Mouse (Mus musculus): ENCODE results near the gene Prlh.
A peak's percentile ranks its signal among the peaks of the same experiment; 100 is the strongest.

Gene Prlh

DNA sequence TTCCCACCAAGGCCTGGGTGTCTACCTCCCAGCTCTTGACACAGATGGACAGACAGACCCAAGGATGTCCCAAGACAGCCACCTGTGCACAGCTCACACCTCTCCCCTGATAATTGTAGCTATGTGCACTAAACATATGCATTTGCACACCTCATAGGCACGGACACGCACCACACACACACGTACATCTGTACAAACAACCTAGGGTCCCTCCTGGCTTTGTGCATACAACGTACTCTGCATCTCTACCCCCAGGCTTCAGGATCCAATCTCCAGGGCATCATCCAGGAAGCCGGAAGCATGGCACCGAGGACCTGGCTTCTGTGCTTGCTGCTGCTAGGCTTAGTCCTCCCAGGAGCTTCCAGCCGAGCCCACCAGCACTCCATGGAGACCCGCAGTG is at the start of gene Prlh:
Prlh (plus strand) TSS at position 301 of the 400 bp plus-strand sequence.
- no peak for DNase-seq

DNA sequence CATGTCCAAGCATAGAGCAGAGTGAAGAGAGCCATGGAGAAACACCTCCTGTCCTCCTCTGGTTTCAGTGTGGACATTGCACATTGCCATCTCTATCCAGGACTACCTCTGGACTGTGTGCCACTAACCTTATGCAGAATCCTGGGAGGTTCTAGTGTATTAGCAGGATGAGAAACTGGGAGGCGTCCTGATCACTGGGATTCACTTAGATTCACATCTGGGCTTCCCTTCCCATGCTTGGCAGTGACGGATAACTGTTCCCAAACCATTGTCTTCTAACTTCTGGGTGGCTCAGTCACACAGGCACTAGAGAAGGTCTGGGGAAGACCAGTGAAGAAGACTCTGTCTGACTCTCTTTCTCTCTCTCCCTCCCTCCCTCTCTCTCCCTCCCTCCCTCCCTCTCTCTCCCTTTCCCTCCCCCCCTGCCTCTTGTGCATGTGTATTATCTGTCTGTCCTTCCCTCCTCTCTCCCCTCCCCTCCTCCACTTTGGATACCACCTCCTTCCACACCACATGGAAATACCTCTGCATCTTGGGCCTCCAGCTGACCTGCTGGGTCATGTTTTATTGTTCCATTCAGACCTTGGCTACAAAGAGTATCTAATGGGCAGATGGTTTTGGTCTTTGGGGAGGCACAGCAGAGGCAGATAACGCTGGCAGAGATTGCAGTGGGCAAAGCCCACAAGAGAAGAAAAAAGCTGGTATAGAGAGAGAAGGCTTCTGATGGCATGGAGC is 49.5 kb upstream of the Prlh start:
- no peak for DNase-seq

DNA sequence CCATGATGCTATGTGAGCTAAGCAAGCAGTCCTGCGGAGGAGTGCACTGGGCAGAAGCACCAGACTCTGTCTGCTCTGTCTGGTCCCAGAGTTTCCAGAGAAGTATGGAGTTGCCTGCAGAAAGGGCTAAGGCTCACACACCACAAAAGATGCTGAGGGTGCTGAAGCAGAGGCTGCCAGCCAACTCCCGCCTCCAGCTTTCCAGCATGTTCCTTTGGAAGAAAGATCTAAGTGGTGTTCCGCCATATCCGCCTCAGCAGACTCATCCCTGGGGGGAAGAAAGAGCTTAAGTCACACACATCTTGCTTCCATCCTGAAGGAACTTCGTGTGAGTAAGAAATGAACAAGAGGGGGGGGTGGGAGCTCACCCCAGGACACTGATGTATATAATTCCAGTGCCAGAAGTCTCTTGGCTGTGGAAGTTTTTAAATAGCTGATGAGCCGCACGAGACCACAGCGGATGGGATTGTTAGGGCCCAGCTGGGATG is 48.9 kb upstream of the Prlh start:
- DNase-seq, result no peak

DNA sequence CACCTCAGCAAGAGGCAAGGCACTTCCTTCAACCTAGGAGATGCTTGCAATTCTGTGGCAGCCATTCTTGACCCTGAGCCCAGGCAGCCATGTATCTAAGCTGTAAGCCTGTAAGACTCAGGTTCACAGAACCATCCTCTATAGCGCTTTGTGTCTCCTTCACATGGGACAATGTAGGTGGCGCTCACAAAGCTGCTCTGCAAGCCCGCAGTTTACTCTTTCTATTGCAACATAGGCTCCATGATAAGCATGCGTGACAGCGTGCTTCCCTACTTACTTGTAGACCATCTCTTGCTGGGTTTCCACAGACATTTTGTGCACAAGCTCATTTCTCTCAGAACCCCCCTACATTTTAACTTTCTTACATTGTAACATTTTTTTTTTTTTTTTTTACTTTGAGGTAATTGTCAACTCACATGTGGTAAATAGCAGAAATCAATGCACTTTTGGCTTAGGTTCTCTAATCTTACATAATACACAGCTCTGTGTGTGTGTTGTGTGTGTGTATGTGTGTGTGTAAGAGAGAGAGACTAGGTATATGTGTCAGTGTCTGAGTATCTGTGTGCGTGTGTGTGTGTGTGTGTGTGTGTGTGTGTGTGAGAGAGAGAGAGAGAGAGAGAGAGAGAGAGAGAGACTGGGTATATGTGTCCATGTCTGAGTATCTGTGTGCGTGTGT is 48.0 kb upstream of the Prlh start:
- DNase-seq, result no peak

DNA sequence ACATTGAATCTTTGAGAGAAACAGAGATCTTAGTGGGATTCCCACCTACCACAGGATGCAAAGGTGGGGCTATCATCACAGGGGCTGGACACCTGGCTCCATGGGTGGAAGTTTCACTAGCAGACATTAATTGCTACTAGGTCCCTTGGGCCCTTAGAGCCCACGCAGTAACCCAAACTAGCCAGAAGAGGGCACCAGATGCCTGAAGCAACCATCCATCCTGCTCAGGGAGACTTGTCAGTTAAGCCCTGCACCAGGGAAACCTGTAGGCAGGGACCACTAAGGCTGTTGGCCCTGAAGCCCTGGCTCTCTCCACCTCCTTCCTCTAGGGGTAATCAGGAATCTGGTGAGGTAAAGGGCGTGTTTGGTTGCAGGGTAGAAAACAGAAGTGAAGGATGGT is 46.6 kb upstream of the Prlh start:
- DNase-seq, result peak; percentile 70

DNA sequence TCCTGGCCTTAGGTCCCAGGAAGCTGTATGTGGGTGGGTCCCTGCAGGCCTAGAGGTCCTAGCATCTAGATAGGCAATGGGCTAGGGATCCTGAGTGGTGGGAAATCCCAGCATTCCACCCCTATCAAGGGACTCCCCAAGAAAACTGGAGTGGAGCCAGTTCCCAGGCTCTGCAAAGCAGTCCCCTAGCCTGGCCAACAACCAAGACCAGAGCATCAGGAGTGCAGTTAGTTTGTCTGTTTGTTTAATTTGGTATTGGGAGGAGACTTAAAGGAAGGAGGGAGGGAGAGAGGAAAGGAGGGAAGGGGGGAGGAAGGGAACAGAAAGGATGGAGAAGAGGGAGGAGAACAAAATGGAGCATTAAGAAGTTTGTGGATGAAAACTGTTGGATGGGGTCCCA is 43.7 kb upstream of the Prlh start:
- DNase-seq, result no peak

DNA sequence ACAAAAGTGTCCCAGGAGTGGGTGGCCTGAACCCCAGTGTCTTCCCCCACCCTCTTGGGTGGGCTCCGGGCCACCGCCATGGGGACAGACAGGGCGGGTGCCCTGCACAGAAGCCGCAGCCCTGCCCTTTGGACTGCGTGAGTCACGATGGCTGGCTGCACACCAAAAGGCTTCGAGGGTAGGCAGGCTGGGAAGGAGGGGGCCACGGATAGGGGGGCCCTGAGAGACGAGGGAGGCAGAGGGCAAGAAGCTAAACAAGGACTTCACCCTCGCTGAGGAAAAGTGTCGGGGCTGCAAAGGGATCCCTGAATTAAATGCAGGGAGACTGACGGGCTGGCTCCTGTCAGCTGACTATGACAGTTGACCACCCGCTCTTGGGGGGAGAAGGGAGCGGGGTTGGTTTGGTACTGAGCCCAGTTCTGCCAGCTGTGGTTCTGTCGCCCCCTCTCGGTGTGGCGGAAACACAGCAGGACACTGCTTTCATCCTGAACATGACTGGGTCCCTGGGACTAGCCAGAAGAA is 43.2 kb upstream of the Prlh start:
- DNase-seq, result peak; percentile 79

DNA sequence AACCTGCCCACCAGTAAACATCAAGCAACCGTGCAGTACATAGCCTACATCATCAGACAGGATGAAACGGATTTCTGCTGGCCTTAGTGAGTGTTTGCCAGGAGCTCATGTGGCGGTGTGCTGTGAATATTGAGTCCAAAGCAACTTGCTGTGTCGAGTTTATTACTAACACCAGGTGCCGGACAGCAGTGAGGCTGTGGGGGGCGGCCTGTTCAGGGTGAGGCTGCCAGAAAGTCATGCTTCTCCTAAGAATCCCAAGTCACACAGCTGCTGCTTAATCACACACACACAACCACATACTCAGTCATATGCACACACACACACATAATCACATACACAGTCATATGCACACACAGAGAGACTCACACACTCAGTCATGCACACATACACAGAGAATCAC is 39.7 kb upstream of the Prlh start:
- no peak for DNase-seq

DNA sequence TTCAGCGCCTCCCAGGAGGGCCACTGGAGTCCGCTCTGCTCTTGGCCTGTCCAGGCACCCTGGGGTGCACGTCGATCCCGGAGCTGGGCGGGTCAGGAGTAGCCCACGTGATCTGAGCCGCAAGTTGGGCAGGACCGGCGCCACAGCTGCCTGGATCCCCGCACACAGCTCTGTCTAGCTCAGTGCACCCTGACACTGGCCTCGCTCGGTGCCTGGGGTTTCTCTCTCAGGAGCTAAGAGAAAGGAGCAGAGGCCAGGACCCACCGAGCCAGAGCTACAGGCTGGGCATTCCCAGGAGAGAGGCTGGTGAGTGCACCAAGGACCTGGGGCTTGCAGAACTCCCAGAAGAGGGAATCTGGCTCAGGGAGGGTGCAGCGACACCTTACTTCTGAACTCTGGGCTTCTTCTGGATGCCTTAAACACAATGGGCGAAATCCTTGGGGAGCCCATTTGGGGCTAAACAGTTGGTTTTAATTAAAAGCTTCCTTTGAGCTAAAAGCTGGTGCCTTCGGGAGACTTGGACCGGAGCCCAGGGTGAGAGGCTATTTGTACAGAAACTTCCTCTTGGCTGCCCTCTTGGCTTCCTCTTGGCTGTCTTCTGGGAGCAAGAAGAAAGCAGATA is 37.8 kb upstream of the Prlh start, which contains the start of gene Mlph:
Mlph (plus strand) TSS at position 138 of the 622 bp plus-strand sequence.
- peak; percentile 68 for DNase-seq

DNA sequence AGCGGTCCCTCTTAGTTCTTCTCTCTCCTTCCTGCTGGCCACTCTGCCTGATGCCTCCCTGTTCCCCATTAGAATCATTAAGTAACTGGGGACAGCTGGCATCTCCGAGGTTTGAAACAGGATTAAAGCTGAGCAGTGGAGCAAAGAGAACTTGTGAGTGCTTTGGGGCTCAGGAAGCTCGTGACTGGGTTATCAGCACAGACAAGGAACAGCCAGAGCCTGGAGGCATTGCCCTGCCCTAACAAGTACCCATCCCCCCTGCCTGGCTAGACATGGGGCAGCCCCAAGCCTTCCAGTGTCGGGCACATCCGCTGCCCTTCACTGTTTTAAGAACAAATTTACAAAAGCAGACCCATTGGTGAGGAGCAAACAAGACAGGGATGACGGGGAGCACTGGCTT is 35.4 kb upstream of the Prlh start:
- DNase-seq, result no peak

DNA sequence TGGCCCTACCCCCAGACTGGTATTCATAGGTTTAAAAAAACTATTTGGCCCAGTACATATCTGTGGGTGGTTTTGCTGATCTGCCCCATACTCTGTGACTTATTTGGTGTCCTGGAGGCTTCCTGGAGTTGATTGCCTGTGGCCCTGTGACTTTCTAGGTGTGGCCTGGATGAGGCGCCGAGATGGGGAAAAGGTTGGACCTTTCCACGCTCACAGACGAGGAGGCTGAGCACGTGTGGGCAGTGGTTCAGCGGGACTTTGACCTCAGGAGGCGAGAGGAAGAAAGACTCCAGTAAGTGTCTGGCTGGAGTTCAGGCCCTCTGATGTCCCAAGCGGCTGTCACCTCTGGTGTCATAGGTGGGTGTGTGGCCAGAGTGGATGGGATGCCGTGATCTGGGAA is 31.2 kb upstream of the Prlh start:
- DNase-seq, result peak; percentile 28

DNA sequence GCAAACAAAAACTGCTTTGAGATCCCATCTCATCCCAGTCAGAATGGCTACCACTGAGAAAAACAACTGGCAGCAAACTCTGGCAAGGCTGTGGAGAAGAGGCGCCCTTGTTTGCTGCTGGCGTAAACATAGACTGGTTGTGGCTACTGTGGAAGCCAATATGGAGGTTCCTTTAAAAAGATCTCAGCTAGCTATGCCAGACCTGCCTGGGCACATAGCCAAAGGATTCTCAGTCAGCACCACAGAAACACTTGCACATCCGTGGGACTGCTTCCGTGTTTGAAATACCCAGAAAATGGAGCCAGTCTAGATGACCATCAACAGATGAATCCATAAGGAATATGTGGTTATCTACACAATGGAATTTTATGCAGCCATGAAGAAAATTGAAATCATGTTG is 26.9 kb upstream of the Prlh start:
- no peak for DNase-seq

DNA sequence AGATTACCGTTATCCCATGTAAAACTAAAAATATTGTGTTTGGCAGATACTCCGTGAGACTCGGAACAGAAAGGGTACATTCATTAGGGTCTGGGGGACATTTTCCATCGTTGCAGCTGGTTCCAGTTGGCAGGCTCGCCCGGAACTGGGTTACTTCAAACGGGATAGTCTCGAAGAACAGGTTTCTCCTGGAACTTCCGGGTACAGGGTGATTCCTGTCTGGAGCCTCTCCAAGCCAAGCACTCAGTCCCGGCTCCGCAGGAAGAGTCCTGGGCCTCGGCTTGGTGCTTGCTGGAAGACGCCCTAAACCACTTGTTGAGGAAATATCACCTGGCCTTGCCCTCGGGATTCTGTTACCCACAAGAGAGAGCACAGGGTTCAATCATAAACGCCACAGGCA is 25.6 kb upstream of the Prlh start:
- peak; percentile 22 for DNase-seq

DNA sequence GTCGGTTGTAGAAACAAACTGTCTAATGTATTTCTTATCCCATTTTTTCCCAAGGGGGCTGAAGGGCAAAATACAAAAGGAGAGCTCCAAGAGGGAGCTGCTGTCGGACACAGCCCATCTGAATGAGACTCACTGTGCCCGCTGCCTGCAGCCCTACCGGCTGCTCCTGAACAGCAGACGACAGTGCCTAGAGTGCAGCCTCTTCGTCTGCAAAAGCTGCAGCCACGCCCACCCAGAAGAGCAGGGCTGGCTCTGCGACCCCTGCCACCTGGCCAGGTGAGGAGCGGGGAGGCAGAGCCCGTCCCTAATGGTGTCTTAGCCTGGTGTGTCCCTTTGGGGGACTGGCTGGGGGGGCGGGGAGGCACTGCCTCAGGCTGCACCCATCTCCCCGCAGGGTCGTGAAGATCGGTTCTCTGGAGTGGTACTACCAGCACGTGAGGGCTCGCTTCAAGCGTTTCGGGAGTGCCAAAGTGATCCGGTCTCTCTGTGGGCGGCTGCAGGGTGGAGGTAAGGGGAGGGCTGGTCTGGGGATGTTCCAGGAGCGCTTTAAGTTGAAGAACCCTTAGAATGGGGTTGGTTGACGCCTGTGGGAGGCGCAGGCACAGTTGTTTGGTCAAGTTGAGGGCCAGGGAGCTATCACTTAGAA is 24.9 kb upstream of the Prlh start:
- DNase-seq, result no peak

DNA sequence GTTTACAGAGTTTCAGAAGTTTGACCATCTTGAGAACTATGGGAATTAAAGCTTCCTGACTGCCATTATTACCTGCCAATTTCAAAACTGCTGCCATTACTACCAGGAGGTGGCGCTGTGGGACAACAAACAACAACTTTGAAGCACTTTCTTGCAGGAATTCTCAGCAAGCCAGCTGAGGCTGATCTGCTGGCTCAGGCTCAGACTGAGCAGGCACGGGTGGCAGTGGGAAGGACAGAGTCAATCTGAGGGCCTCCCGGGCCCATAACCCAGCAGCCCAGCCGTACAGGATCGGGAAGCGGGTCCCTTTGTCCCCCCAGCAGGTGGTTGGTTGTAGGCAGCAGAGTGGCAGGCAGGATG is 24.4 kb upstream of the Prlh start:
- DNase-seq, result peak; percentile 90

DNA sequence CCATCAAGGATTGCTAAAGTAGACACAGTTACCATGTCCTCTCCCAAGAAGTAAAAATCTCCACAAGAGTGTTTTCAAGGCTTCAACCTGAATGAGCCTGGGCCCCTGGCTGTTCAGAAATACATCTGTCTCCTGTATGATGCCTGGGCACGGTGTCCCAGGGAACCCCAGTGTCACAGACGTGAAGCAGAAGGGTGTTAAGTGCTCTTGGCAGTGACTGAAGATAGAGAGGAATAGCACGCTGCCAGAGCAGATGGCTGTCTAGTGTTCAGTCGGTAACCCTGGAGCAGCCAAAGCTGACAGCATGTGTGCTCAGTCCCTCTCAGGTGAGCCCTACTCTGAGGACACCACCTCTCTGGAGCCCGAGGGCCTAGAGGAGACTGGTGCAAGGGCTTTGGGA is 19.9 kb upstream of the Prlh start:
- DNase-seq, result no peak

DNA sequence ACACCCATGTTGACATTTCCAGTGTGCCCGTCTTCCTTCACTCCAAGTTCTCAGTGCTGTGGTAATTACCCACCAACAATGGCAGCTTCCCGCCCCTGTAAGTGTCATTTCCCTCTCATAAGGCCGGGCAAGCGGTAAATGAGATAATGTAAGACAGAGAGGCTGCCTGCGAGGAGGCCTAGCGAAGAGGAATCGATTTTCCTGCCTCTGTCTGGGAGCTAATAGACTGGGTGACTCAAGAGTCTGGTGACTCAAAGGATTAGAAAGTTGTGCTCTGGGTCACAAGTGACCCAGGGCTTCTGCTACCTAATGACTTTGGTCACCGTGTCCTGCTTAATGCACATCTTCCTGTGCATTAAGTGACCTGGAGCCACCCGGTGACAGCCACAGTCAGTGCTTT is 15.9 kb upstream of the Prlh start:
- no peak for DNase-seq

DNA sequence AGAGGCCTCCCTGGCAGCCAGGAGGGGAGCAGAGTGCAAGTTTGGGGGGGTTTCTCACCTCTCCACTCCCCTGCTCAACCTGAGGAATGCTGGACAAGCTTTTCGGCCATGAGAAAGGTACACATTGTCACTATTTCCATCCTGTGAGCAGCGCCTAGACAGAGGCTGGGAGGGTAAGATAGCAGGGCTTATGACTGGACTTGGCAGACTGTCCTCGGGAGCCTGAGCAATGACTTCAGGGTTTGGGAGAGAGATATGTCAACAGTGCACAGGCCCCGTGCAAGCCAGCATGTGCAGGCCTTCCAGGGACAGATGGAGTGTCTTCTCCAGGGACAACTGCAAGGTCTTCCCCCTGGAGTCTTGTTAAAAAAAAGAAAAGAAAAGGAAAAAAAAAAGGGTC is 12.9 kb upstream of the Prlh start:
- no peak for DNase-seq

DNA sequence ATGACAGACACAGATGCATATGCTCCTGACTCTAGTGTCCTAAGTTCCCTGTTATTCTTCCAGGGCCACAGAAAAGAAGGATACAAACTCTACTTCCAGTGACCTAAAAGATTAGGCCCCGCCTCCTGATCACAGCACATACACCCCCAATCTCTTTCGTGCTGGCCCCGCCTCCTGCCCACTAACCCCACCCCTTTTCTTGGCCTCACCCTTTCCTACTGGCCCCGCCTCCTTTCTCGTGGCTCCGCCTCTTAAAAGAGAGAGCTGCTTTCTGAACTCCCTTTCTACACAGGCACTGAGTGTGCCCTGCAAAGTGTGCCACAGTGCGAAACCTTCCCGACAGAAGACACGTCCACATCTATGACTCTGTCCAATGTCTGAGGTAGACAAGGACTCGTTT is 7.7 kb upstream of the Prlh start:
- DNase-seq, result no peak

DNA sequence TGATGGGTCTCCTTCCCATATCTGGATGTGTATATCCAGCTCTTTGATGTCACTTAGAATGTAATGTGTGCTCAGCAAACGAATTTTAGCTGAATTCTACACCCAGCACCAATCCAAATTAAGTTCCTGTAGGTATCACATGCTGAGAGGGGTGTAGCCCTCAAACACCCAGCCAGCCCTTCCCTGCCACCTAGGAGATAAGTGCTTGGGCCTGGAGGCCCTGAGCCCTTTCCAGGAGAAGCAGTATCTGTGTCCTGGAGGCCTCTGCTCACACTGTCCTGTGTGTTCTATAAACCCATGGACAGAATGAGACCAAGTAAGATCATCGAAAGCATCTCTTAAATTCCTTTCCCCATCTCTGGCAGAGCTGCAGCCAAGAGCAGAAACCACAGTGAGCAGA is 5.7 kb upstream of the Prlh start:
- no peak for DNase-seq

DNA sequence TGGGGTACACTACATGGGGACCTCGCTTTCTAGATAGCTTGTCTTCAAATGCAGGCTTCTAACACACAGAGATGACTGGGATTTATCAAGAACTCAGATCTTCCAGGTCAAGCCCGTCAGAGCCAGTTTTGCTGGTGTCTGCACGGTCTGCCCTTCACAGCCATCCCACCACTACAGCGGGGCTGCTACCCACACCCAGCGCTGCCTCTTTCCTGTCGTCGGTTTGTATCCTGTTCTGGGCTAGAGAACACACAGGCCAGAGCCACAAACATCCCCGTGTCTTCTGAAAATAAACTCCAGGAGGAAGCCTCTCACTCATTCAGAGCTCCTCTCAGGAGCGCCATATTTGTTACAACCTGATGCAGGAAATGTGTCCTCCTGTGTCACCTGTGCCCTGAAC is 3.6 kb upstream of the Prlh start:
- no peak for DNase-seq

DNA sequence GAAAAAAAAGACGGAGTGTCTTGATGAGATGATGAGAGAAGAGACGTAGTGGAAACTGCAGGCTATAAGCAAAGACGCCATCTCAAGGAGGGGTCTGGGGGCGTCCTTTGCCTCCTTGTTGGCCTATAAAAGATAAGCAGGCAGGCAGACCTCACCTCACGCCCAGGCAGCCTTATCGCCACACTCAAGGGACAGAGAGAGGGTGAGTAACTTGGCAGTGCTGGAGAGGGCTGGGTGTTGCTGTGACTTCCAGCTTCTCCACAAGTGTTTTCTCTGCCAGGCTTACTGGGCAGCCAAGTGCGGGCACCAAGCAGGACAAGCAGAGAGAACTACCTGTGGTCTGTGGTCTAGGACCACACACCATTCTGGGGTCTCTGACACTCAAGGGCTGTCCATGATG is 1.2 kb upstream of the Prlh start:
- no peak for DNase-seq

DNA sequence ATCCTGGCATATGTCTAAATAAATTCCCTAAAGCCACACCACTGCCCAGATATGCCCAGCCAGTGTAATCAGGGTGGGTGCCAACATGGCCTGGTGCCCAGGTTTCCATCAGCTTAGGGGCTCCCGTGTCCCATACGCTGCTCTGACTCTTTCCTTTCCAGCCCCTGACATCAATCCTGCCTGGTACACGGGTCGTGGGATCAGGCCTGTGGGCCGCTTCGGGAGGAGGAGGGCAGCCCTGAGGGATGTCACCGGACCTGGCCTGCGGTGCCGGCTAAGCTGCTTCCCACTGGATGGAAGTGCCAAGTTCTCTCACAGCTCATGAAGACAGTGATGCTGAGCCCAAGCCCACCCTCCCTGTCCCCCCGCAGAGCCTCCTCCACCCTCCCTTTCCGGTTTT is 780 bp downstream of the Prlh start:
- DNase-seq, result no peak
